Mouse (Mus musculus): ENCODE data around the gene Ptprd.

The Ptprd gene

DNA sequence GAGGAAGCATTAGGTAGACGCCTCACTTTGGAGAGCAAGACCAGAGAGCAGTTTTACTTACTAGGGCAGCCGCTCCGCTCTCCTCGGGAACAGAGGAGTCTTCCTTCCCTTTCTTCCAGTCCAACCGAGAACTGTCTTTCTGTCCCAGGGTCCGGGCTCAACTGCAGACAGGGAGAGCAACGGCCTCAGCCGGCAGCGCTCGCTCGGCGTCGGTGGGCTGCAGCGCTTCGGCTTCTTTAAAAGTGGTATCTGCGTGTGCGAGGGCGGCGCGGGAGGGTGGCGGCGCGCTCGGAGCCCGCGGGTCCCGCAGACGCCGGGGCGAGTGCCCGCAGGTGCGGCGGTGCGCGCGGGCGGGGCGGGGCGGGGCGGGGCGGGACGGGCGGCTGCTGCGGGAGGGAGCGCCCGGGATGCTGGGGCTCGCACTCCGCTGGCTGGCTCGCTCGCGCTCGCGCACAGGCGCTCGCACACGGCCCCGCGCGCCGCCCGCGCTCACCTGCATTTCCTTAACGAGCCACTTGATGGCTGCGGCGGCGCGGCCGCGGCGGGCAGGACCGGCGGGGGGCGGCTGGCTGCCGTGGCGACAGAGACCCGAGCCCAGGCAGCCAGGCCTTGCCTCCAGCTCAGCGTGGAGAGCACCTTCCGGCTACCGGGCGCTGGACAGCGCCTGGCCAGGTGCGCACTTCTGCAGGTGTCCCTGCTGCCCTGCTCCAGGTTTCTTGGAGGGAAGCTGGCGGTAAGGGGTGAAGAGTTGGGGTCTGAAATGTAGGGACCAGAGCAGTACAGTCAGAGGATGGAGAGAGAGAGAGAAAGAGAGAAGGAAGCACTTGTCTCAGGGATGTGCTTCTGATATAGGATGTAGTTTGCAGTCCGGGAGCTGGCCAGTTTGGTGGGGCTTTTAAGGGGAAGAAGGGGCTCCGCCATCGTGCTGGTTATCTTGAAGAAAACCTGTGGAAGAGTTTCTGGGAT is at the start of gene Ptprd:
Gene Ptprd (minus strand): TSS at position 433 of the 966 bp plus-strand sequence.
- DNase-seq (ENCODE audit: low spot score in 2 of 2) = no peak

DNA sequence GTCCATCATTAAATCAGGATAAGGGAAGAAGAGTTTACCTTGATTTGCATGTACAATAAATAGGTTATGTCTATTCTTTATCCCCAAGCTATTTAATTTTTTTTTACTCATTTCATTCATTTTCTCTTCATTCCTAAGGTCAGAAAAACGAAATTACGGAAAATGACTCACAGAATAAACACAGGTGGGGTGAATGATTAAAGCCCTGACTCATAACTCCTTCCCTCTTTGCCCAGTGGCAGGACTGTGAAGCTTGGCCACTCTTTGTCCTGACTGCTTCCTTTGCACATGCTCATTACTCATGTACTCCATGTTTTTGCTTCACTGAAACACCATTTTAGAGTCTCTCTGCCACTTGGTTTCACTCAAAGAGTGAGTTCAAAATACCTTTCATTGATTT is 24.1 kb upstream of the Ptprd start:
- DNase-seq (ENCODE audit: low spot score in 2 of 2) = no peak

DNA sequence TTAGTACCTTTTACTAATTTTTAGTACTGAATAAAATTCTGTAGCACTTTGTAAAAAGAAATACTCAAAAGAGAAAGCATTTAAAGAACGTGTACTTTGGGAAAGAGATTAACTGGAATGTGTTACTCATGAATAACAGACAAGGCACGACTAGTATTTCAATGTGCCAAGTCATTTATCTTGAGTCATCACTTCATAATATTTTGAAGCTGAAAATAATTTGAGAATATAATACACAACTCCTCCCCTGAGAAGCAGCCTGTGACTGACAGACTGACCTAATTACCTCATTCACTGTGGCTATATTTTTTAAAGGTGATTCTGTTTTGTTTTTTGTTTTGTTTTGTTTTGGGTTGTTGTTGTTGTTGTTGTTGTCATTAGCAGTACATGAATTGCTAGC is 23.6 kb upstream of the Ptprd start:
- DNase-seq (ENCODE audit: low spot score in 2 of 2) = no peak

DNA sequence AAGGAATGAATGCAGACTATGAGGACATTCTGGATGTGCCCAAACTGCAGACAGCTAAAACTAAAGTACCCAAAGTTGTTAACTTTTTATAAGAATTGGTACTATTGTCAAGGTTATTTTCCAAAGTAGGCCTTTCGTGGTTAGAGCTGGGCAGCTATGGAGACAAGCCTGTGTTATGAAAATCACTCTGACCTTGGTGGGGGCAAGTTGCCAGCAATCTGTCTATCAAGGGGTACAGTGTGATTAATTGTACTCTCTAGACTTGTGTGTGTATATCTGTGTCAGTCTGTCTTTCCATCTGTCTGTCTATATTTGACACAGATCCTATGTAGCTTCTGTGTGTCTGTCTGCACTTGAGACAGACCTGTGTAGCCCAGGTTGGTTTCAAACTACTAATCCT is 22.9 kb upstream of the Ptprd start:
- no peak for DNase-seq (ENCODE audit: low spot score in 2 of 2)

DNA sequence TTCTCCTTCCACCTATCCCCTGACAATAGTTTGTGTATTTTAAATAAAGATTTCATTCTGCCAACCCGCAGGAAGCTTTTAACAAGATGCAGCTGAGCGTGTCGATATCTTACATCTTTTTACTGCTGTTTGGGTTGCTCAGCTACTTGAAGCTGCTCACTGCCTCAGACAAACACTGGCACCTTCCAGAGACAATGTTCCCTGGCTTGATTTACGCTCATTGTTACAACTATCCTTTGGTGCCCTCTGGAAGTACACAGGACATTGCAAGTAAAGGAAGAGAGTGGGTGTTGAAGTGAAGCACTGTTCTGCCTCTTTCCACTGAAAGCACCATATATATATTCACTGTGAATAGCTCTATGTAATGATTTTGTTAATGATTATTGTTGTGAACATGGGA is 2.2 kb upstream of the Ptprd start:
- DNase-seq (ENCODE audit: low spot score in 2 of 2) = no peak

DNA sequence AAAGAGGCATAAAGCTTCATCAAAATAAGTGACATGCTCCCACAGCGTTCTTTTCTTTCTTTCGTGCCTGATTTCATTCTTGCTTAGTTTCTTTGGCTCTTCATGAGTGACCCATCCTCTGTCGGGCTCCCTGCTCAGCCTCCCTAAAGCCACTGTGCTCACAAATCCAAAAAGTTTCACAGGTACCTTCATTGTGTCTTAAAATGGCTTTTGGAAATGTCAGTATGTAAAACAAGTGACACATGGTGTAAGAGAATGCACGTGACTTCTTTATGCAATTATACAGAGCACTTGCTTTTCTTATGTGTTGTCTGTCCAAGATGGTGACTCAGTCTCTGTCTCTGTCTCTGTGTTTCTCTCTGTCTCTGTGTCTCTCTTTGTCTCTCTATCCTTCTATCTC is 1.2 kb upstream of the Ptprd start:
- no peak for DNase-seq (ENCODE audit: low spot score in 2 of 2)

DNA sequence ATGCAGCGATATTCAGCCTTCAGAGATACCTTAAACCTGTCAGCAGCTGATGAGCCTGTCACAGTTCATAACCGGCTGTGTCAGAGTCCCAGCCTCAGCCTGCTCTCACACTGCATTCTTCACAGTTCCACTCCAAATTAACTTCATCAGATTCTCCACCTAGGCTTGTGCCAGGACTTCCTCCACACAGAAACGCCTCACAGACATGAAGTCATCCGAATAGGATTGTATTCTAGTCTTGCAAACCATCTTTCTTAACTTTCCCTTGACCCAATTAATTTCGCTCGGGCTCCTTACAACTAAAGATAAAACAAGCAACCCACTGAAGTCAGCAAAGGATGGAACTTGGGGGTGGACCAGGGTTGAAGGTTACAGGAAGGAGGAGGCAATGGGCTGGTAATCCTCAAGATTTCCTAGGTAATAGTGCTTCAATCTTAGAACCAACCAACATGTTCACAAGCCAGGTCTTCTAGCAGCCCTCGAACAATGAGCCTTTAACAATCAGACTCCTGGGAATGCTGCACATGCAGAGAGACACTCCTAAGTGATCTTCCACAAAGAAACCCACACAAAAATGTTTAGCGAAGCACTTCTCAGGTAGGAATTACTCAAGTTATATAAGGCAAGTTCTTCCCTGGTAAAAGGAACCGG is 758 bp downstream of the Ptprd start:
- DNase-seq (ENCODE audit: low spot score in 2 of 2) = no peak

DNA sequence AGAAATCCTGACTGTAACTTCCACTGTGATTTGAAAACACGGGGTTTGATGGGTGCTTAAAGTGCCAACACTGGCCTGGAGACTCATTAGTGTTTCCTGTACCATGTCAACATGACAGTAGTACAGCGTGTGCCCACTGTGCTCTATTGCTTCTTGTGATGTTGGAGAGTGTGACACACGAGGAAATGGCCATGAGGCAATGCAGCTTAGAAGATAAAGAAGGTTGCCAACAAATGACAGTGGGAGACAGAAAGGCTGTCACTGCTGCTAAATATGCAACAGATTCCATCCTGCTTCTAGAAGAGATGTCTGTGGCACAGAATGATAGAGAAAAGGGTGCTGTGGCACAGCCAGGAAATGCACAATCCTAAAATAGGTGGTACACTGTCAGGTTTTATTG is 6.7 kb downstream of the Ptprd start:
- DNase-seq (ENCODE audit: low spot score in 2 of 2) = no peak

DNA sequence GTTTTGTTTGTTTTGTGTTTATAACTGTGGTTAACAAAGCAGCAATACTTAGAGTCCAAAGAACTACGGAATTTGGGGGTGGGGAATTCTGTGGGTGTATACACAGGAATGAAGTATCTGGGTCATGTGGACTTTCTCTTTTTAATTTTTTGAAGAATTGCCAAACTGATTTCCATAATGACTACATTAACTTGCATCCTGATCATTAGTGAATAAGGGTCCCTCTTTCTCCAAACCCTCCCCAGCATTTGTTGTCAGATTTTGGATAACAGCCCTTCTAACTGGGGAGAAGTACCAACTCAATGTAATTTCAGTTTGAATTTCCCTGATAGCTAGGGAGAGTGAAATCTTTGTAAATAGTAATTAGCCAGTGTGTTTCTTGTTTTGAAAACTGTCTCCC is 43.3 kb downstream of the Ptprd start:
- no peak for DNase-seq (ENCODE audit: low spot score in 2 of 2)

DNA sequence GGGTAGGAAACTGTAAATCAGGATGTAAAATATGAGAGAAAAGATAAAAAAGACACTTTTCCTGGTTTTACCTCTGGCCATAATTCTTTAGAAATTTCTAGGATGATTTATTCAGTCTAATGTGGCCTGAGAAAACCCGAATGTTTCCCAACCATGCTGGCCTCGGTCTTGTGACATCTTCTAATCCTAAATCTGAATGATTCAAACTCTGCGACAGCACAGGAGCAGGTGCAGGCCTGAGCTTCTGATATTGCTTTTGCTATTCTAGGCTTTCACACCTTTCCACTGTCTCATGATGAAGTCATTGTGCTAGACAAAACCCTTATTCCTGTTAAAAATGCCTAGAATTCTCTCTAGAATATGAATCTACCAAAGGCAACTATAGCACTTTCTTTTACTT is 51.3 kb downstream of the Ptprd start:
- DNase-seq (ENCODE audit: low spot score in 2 of 2) = no peak

DNA sequence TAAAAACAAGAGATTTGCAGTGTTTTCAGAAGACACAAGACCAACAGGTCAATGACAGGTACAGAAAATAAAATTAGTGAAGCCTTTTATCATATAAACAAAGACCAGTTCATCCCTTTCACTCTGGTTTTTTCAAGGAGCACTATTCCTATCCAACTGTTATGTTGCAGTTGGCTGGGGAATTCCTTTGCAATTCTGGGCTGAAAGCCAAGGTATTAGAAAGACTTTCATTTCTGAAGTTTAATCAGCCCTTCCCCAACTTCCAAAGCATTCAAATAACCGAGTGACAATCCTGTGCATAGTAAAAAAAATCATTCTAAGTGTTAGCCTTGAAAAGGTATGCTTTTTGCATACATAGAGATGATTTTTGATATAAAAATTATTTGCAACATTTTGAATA is 61.2 kb downstream of the Ptprd start:
- no peak for DNase-seq (ENCODE audit: low spot score in 2 of 2)

DNA sequence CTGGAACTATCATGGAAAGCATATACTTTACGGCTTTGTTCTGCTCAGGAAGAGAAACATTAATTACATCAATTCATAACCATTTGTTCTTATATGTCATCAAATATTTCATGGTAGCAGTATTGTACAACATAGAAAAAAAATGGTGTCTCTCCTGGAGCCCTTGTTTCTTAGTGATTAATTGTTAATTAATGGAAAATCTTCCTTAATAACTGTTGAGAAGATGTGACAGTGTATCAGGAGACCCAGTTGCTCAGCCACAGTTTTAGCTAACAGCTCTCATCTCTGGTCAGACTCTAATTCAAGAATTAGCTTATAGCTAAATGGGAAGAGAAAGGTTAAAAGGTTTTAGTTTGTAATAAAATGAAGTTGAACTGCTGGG is 69.0 kb downstream of the Ptprd start:
- no peak for DNase-seq (ENCODE audit: low spot score in 2 of 2)

DNA sequence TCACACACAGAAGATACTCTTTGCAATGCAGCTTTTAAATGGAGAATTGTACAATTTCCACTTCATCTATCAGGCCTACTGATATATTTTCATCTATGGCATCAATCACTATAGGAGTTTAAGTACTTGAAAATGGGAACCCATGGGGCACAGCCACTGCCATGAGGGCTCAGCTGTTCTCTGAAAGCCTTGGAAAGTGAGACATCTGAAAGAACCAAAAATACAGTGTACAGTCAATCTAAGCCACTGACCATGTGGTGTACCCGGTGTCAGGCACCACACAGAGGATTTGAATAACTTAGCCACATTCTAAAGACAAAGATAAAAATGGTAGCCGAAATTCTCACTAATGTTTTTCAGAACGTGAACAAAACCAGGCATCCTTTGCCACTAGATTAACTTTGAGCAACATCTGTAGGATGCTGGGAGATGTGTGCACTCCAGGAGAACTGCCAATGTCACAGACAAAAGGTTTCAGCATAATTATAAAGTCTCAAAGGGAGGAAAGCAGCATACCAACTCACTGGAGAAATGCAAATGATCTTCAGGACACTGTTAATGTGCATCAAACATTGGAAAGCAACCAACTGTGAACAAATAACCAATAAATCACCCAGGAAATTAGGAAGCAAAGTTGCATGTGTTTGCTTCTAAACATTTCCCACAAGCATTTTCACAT is 69.5 kb downstream of the Ptprd start:
- no peak for DNase-seq (ENCODE audit: low spot score in 2 of 2)

DNA sequence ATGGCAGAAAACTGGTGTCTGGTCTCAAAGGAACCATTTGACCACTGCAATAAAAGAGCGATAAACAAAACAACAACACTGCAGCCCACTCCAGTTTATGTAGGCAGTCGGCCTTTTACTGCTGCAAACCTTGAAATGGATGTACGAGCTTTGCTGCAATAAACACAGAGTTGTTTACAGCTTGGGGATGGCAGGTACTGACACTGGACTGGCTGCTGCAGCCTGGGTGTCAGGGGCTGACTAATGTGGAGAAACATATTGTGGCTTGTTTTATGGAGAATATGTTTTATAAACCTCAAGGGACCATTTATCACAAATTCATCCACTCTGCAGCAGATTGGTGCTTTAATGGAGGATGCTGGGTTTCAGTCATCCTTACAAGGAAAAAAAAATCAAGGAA is 100.9 kb downstream of the Ptprd start:
- DNase-seq (ENCODE audit: low spot score in 2 of 2) = no peak

DNA sequence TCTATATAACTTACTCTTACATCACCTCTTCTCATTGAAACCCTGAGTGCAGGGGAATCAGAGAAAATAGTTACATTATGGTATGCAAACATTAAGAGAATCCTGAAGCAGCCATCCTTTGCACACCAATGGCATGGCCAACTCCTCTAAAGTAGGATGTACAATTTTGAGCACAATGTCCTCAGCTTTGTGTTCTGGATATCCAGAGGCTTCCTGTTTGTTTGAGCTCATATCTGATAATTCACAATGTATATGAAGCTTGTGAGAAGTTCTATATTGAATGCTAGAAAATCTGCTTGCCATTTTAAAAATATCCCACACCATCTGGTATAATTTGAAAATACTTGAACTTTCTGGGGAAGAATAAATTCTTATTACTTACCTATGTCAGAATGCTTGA is 114.2 kb downstream of the Ptprd start:
- no peak for DNase-seq (ENCODE audit: low spot score in 2 of 2)

DNA sequence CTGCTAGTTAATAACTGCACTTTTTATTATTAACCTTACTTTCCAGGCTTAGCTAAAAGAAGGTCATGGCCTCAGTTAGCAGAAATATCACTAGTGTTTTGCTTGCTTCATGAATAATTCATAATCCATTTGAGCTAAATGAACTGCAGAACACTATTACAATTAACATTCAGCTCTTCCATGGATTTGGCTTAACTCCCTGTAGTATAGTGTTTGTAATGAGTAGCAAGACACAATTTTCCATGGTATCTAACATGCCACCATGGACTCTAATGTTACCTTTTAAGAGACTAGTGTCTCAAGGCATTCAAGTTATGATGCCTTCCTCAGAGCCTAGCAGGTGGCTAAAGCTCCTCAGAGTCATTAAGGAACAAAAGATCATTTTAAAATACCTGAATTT is 129.0 kb downstream of the Ptprd start:
- DNase-seq (ENCODE audit: low spot score in 2 of 2) = no peak

DNA sequence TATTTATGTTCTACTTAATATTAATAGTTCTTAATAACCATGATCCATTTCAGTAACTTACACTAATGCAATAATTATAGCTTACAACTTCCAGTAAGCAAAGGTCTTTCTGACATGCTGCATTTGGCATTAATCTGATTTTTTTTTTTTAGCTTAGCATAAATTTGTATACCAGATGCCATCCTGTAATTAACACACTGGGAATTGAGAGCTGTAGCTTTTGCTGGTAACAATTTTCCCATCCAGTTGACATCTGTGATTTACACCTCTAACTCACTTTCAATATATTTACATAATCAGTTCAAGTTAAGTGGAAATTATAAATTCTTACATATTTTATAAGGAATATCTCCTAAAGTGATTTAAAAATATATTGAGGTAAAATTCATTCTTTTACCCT is 134.3 kb downstream of the Ptprd start:
- DNase-seq (ENCODE audit: low spot score in 2 of 2) = no peak

DNA sequence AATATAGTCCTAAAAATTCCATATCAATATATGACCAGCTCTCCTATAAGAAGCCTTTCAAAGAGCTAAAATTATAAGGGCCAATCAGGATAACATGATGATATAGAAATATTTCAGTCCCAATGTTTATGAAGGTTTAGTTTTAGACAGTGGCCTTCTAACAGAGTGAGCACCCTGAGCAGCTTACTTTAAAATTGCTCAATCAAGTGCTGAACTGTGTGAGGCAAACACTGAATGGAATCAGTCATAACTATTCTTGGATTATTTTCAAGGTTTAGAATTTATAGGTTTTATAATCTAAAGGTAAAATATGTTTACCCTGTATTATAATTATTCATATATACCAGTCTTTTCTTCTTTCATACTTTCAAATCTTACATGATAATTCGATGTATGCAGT is 134.7 kb downstream of the Ptprd start:
- DNase-seq (ENCODE audit: low spot score in 2 of 2) = no peak

DNA sequence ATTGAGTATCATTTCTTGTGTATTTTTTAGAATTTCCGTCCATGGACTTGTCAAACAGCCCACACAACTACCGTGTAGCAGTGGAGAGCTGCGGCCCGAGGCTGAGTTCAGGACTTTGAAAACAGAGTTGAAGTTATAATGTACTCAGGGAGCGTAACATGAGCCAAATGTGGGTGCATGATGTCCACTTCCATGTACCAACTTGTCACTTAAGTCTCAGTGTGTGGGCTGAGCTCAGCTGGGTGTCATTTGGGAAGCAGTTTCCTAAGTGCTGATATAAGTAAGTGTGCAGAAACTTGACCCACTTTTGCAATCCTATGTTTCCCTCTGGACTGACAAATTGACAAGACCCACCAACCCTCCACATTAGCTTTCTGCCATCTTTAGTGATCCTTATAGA is 173.4 kb downstream of the Ptprd start:
- no peak for DNase-seq (ENCODE audit: low spot score in 2 of 2)

DNA sequence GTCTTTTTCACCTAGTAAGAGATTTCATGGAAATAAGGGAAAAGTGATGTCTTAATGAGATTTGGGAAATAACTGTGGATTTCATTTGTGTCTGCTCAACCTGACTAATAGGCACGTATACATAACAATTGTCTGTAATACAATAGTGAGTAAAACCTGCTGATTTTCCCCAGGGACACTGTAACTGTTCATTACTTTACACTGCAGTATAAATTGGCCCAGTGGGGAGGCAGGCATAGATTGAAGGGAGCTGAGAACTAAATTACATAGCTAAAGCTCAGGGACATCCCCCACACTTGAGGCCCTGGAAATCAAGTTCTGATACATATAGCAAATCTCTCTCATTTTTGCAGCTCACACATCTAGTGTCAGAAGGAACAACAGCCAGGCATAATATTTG is 209.7 kb downstream of the Ptprd start:
- DNase-seq (ENCODE audit: low spot score in 2 of 2) = no peak

DNA sequence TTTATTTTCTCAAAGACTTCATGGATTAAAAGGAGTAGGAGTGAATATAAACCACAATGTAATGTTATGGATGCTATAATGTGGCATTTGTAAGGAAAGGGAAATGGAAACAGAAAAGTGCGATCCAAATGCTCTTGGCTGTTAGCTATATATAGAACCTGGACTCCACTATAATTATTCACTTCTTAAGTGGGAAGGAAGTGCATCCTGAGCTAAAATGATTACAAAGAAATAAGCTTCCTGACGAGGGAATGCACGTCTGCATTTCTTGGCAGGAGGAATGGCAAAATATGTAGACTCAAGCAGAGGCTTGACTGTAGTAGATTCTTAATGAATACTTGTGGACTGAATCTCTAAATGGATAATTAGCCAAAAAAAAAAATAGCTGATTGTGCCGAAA is 219.1 kb downstream of the Ptprd start:
- DNase-seq (ENCODE audit: low spot score in 2 of 2) = no peak

DNA sequence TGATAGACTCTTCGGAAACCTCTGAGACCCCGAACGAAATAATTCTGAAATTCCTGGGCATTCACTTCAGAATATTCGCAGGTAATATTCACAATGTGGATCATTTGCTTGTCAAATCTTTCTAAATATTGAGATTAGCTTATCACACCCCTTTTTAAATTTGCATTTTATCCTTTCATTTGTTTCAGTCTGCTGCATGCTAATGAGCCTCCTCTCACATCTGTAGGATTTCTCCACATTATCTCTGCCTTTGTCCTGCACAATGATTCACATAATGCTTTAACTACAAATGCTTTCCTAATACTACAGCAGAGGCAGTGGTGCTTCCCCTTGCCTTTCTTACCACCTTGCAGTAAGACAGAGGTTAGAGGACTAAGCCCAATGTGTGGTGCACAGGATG is 229.7 kb downstream of the Ptprd start:
- no peak for DNase-seq (ENCODE audit: low spot score in 2 of 2)

DNA sequence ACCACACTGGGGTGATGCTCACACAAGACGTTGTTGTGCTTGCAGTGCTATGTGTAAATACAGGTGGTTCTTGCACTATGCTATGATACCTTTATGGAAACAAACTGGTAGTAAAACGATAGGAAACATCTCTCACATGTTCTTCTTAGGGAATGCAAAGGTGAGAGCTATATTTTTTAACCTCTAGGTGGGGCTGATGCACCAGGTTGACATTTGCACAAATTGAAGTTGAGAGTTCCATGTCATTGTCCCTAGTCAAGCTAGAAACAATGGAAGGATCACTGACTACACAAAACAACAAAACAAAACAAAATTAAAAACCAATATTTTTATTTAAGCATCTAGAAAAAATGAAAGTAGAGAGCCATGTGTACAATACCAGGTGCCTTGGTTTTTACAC is 250.1 kb downstream of the Ptprd start:
- DNase-seq (ENCODE audit: low spot score in 2 of 2) = no peak
